Mouse (Mus musculus) CD4-positive, CD25-positive, alpha-beta regulatory T cell, adult 9 weeks (primary cell): ENCODE data around the gene Farsb. TPM values are rescaled to one million over a fixed set of nuclear protein-coding genes. Genes with fewer than 3 reads are reported as not detected.

Source experiments
- polyA plus RNA-seq: library from polyadenylated mRNA; unstranded; fragments of 100-300 nt; shearing (Covaris generic); gene quantifications from one replicate; pipeline ENCODE4 v1.2.1, GENCODE M21; 2017

The Farsb gene
- polyA plus RNA-seq = 111 TPM

GRCm38 (mm10) chr1:78488752-78489492 lies at the start of gene Farsb:
Gene Farsb (minus strand): TSS chr1:78488897.

GRCm38 (mm10) chr1:78511621-78512160 lies 23.0 kb upstream of the Farsb start, which contains the start of gene BC035947:
Gene BC035947 (minus strand): TSS chr1:78512158.

GRCm38 (mm10) chr1:78510862-78511261 lies 22.2 kb upstream of the Farsb start, which contains the start of gene Mogat1:
Gene Mogat1 (plus strand): TSS chr1:78510991.

Other genes starting within 250 kb of the Farsb start
- 1.3 TPM for gene Sgpp2, start 178.6 kb downstream of the Farsb start, polyA plus RNA-seq
- not detected for gene Mogat1, start 22.1 kb upstream of the Farsb start, polyA plus RNA-seq
- not detected for gene BC035947, start 23.3 kb upstream of the Farsb start, polyA plus RNA-seq
- 2.4 TPM for gene Acsl3, start 168.9 kb upstream of the Farsb start, polyA plus RNA-seq
- 0.41 TPM for gene Utp14b, start 169.1 kb upstream of the Farsb start, polyA plus RNA-seq